Mouse (Mus musculus) liver, embryonic 15.5 days (tissue): ENCODE results near the gene 3110070M22Rik. TPM values are rescaled to one million over a fixed set of nuclear protein-coding genes. Genes with fewer than 3 reads are reported as not detected.
"Not testable (repeated sequence)": the region's sequence is repeated elsewhere in the genome, so short reads cannot be mapped to it uniquely, and the experiment has no call there.

ENCODE experiments used
- ATAC-seq: fragments of 200-750 bp; cut with Nextera tagmentation; 2 replicates; pipeline ENCODE4 v1.8.0; 2017; ENCODE audit warnings: moderate number of reproducible peaks, mild to moderate bottlenecking, moderate library complexity; ENCODE audit not compliant: insufficient read depth
- H3K27ac ChIP-seq: fragments of 300-500 bp; sonication (generic); replicated peaks from 2 replicates; pipeline ENCODE4 v1.5.1; 2015; ENCODE audit warnings: mild to moderate bottlenecking, inconsistent platforms
- H3K27me3 ChIP-seq: fragments of 300-500 bp; sonication (generic); 2 replicates; pipeline ENCODE4 v1.6.1; 2015; ENCODE audit warnings: mild to moderate bottlenecking, inconsistent platforms
- H3K36me3 ChIP-seq: fragments of 300-500 bp; sonication (generic); replicated peaks from 2 replicates; pipeline ENCODE4 v1.6.1; 2015; ENCODE audit warnings: moderate library complexity, mild to moderate bottlenecking, inconsistent platforms
- H3K4me1 ChIP-seq: fragments of 300-500 bp; sonication (generic); replicated peaks from 2 replicates; pipeline ENCODE4 v1.6.1; 2015; ENCODE audit warnings: inconsistent platforms
- H3K4me2 ChIP-seq: fragments of 300-500 bp; sonication (generic); 2 replicates; pipeline ENCODE4 v1.6.1; 2015; ENCODE audit warnings: moderate library complexity, mild to moderate bottlenecking, inconsistent platforms
- H3K4me3 ChIP-seq: fragments of 300-500 bp; sonication (generic); replicated peaks from 2 replicates; pipeline ENCODE4 v1.5.1; 2015; ENCODE audit warnings: mild to moderate bottlenecking, inconsistent platforms
- H3K9ac ChIP-seq: fragments of 300-500 bp; sonication (generic); 2 replicates; pipeline ENCODE4 v1.6.1; 2015; ENCODE audit warnings: moderate library complexity, mild to moderate bottlenecking, inconsistent platforms
- H3K9me3 ChIP-seq: fragments of 300-500 bp; sonication (generic); replicated peaks from 2 replicates; pipeline ENCODE4 v1.6.1; 2016; ENCODE audit warnings: inconsistent platforms
- WGBS: fragments of 180-500 bp; shearing (Covaris S2); methylation state at CpG from one replicate; pipeline ENCODE4 v1.1.7; 2015; ENCODE audit warnings: mixed read lengths; ENCODE audit not compliant: insufficient replicate concordance; 5-methylcytosine and 5-hydroxymethylcytosine counted together
- polyA plus RNA-seq: library from polyadenylated mRNA; unstranded; fragments of >200 nt; fragmentation: Nextera tagmentation; extraction: Ambion mirVana; gene quantifications from 2 replicates; pipeline ENCODE4 v1.2.1, GENCODE M21; 2015

Gene 3110070M22Rik
- polyA plus RNA-seq, result 0.13 TPM in 1 of 2 replicates, not detected in the other

DNA sequence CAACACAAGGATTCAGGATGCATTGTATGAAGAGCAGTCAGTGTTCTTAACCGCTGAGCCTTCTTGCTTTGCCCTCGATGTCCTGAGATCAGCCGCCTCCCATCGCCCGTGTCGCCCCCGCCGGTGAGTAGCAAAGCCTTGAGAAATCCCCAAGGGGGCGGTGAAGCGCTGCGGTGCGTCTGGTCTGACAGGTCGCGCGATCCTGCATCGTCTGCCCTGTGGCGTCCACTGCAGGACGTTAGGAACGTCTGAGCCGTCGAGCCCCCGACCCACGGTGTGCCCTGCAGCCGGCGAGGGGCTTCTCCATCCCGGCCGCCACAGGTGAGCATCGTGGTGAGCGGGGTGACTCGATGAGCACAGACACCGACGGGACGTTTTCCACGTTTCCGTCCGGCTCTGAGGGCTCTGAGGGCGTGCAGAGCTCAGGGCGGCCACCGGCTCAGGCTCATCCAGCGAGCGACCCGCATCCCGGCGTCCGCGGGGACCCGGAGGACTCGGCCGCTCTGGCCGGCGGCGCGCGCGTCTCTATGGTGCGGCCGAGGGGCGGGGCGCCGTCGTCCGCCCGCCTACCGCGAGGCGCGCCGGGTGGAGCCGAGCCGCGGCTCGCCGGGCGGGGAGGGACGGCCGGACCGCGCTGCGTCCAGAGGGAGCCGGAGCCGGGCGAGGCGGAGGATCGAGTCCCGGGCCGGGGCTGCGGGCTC, at the start of gene 3110070M22Rik, which contains the start of gene Tmem267:
Gene 3110070M22Rik, minus strand, starts transcription at position 504 of the 701 bp plus-strand sequence.
Gene Tmem267, plus strand, starts transcription at position 160 of the 701 bp plus-strand sequence.
- WGBS, result 69% methylated on average over 87 of the region's 87 CpGs
- no peak within 1 kb of the TSS for H3K27ac ChIP-seq
- no peak for ATAC-seq
- peaks cover 12% of the 10 kb centered on the region for H3K9me3 ChIP-seq
- H3K9ac ChIP-seq, result no peak within 1 kb of the TSS; the same call in 1 of the 2 replicates
- no peaks in the 10 kb centered on the region for H3K4me1 ChIP-seq
- H3K36me3 ChIP-seq, result peaks cover 28% of the 10 kb centered on the region
- no peaks in the 10 kb centered on the region for H3K27me3 ChIP-seq
- H3K4me3 ChIP-seq, result no peak within 1 kb of the TSS
- H3K4me2 ChIP-seq, result no peak within 1 kb of the TSS; the same call in 1 of the 2 replicates

DNA sequence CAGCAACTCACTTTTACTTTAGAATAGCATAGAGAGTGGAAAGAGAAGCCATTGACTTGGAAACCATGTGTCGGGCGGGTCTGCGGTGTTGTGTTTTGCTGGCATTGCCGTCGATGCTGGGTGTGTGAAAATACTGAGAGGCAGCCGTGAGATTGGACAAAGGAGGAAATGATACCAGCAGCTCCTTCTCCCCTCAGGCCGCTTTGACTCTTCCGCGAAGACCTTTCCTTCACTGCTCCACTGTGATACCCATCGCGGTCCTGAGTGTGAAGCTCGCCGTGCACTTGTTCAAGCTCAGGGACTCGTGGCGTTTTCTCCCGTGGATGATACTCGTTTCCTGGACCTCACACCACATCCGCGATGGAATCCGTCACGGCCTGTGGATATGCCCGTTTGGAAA, 6.8 kb upstream of the 3110070M22Rik start:
- H3K9ac ChIP-seq, H3K4me1 ChIP-seq, H3K27ac ChIP-seq, H3K36me3 ChIP-seq, H3K4me3 ChIP-seq, H3K4me2 ChIP-seq, H3K27me3 ChIP-seq: not testable (repeated sequence)
- peaks cover 15% of the 10 kb centered on the region for H3K9me3 ChIP-seq
- WGBS, result 84% methylated on average over 13 of the region's 22 CpGs
- 0 out of 2 replicates have a peak, but pooled peaks have one; percentile 13 for ATAC-seq

DNA sequence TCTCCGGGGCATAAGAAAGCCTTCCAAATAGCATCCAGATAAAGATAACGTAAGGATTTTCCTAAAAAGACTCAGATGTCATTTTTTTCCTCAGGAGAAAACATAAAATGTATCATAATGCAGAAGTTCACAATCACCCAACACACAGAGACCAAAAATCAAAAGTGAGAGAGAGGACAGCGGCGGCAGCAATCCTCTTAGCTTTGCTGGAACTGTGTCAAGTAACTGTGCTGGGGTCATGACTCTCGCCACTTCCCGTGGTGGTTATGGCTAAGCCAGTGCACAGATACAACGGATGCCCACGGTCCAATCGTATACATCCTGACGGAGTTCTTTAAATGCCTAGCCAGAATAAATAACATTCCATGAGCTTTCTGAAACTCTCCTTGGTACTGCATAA, 3.9 kb upstream of the 3110070M22Rik start:
- peaks cover 17% of the 10 kb centered on the region for H3K9me3 ChIP-seq
- 77% methylated on average over 10 of the region's 10 CpGs for WGBS
- H3K9ac ChIP-seq, H3K4me1 ChIP-seq, ATAC-seq, H3K27me3 ChIP-seq, H3K4me2 ChIP-seq, H3K4me3 ChIP-seq, H3K27ac ChIP-seq, H3K36me3 ChIP-seq: not testable (repeated sequence)

DNA sequence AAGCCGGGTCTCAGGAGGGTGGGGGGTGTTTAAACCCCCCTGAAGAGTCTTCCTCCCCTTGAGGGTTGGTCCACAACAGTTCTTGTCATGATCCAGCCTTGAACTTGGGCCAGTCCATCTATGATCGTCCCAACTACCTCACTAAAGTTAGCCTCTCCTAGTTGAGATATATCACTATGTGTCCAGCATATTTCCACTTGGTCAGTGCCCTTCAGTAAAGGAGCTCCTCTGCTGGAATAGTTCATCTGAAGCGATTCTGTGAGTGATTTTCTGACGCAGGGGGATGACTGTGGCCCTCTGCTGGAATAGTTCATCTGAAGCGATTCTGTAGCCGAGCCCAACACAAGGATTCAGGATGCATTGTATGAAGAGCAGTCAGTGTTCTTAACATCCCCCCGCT, 829 bp downstream of the 3110070M22Rik start:
- peaks cover 12% of the 10 kb centered on the region for H3K9me3 ChIP-seq
- no peak overlapping the region; the same call in 1 of the 2 replicates for H3K4me2 ChIP-seq
- WGBS, result 49% methylated on average over 7 of the region's 7 CpGs
- H3K9ac ChIP-seq, result no peak overlapping the region
- no peak overlapping the region for H3K27ac ChIP-seq
- ATAC-seq, result no peak
- H3K27me3 ChIP-seq, result no peaks in the 10 kb centered on the region
- H3K4me1 ChIP-seq, result no peaks in the 10 kb centered on the region
- no peak overlapping the region for H3K4me3 ChIP-seq
- peaks cover 30% of the 10 kb centered on the region for H3K36me3 ChIP-seq

DNA sequence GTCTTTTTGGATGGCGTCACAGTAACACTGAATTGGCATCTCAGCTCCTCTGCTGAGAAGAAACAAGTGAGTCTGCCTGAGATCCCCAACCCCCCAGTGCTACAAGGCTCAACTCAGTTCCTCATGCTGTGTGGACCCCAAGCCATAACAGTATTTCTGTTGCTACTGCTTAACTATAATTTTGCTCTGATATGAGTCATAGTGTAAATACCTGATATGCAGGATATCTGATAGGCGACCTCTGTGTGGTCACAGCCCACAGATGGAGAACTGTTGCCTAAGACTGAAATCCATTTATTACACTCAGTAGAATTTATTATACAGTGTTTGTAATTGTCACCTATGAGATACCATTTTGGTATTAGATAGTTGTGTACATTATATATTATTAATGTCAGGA, 10.4 kb downstream of the 3110070M22Rik start:
- no peak for ATAC-seq
- H3K4me2 ChIP-seq, result no peak overlapping the region
- H3K36me3 ChIP-seq, result peaks cover 68% of the 10 kb centered on the region
- WGBS, result 67% methylated on average over 2 of the region's 2 CpGs
- H3K27me3 ChIP-seq, result no peaks in the 10 kb centered on the region
- no peaks in the 10 kb centered on the region for H3K9me3 ChIP-seq
- H3K4me1 ChIP-seq, result no peaks in the 10 kb centered on the region
- no peak overlapping the region for H3K9ac ChIP-seq
- no peak overlapping the region for H3K27ac ChIP-seq
- H3K4me3 ChIP-seq, result no peak overlapping the region

DNA sequence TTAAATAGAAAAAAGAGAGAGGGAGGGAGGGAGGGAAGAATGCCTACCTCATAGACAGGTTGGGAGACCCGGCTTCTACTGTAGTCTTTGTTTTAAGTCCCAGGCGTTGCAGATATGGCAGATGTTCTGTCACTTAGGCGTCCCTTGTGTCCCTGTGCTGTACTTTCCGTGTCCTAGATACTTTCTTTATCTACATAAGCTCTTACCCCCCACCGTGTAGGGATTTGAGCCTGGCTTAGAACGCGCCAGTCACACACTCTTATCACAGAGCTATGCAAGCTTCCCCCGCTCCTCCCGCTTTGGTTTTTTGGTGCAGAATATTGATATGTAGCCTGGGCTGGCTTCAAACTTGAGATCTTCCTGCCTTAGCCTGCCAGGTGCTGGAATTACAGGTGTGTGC, 11.6 kb downstream of the 3110070M22Rik start:
- peaks cover 74% of the 10 kb centered on the region for H3K36me3 ChIP-seq
- no peak for ATAC-seq
- H3K4me2 ChIP-seq, result no peak overlapping the region
- WGBS, result 68% methylated on average over 9 of the region's 9 CpGs
- no peak overlapping the region for H3K9ac ChIP-seq
- H3K4me1 ChIP-seq, result no peaks in the 10 kb centered on the region
- H3K9me3 ChIP-seq, result no peaks in the 10 kb centered on the region
- H3K27me3 ChIP-seq, result no peaks in the 10 kb centered on the region
- H3K27ac ChIP-seq, result no peak overlapping the region
- no peak overlapping the region for H3K4me3 ChIP-seq

DNA sequence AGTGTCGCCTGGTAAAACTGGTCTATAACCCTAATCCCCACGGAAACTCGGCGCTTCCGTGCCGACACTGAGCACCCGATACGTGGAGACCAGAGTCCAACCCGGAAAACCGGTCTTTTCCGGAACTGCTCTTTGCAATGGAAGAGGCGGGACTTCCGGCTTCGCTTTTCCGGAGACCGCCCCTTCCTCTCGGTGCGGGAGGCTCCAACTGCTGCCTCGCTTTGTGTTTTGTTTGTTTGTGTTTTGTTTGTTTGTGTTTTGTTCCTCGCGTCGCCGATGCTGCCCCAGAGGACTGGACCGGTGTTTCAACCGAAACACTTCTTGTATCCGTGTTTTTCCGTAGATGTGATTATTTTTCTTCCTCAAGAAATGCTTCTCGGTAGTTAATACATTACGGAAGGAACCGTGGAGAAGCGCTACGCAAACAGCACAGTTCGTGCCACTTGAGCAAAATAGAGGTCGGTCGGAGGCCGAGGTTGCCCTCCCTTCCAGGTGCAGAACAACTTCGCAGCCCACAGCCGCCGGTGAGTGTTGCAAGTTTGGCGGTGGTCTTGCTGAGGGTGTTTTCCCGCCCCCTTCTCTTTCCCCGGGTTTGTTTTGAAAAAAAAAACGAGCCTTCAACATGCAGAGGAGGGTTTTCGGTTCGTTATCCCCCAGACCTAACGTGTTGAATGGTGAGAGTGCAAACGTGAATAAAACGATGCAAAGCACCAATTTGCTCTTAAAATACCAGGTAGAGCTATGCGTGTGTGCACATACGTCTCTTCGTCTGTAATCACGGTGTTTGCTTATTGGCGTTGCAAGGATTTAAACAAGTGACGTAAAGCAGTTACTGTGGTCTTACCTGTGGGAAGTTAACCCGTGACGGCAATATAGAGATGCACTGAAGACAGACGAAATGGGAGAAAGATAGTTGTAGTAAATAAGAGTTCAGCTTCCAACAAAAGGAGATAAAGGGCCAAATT, 25.3 kb downstream of the 3110070M22Rik start, which contains the start of gene 4833420G17Rik:
Gene 4833420G17Rik, plus strand, starts transcription at position 173 of the 965 bp plus-strand sequence.
- WGBS, result 6% methylated on average over 57 of the region's 57 CpGs
- peak within 1 kb of the TSS; percentile 81 for H3K4me3 ChIP-seq
- H3K27ac ChIP-seq, result peak within 1 kb of the TSS; percentile 86
- peak; percentile 99 for ATAC-seq
- H3K9me3 ChIP-seq, result no peaks in the 10 kb centered on the region
- peaks cover 19% of the 10 kb centered on the region for H3K4me1 ChIP-seq
- peak within 1 kb of the TSS; percentile 75 for H3K4me2 ChIP-seq
- H3K36me3 ChIP-seq, result peaks cover 26% of the 10 kb centered on the region
- H3K9ac ChIP-seq, result peak within 1 kb of the TSS; percentile 73
- H3K27me3 ChIP-seq, result no peaks in the 10 kb centered on the region

DNA sequence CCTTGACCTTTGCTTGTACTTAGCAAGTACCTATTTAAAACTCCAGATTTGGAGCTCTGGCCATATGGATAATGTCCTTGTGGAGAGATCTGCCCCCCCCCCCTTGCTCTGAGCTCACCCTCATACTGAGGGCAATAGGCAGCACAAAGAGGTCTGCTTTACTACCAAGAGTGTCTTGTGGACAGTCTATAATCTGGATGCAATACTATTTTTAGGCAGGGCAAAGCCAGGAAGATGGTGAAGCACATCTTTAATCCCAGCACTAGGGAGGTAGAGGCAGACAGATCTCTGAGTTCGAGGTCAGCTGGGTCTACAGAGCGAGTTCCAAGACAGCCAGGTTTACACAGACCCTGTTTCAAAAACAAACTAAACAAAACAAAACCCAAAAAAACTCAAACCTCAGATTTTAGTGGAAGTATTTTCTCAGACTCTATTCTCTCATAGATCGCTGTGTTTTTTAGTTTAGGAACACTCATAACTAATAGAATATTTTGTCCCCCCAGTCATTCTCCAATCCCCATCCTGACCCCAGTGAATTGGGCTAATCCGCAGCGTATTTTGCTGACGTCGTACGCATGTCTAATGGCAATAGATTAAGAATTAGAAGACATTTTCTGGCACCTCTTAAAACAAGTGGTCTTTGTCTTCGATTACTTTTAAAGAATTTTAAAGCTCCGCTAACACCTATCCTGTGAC, 26.1 kb downstream of the 3110070M22Rik start:
- no peaks in the 10 kb centered on the region for H3K27me3 ChIP-seq
- peak overlapping the region; percentile 81 for H3K4me3 ChIP-seq
- H3K36me3 ChIP-seq, result peaks cover 21% of the 10 kb centered on the region
- peak overlapping the region; percentile 86 for H3K27ac ChIP-seq
- H3K9me3 ChIP-seq, result no peaks in the 10 kb centered on the region
- peaks cover 19% of the 10 kb centered on the region for H3K4me1 ChIP-seq
- ATAC-seq, result peak; percentile 76
- peak overlapping the region; percentile 73 for H3K9ac ChIP-seq
- peak overlapping the region; percentile 75 for H3K4me2 ChIP-seq
- 6% methylated on average over 10 of the region's 10 CpGs for WGBS

DNA sequence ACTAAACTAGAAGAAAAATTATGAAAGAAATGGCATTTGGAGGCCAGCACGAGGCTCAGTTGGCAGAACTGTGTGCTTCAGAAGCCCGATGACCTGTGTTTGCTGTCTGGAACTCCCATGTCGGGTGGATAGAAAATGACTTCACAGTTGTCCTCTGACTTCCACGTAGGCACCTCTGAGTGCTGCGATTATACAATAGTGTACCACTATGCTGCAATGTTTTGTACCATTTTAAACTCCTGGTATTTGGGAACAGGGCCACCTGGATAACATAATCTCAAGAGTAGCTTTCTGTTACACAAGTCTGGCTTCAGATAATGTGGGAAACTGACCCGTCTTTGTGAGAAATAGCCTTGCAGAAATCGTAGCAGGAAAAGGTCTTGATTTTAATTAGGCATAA, 31.8 kb downstream of the 3110070M22Rik start:
- no peaks in the 10 kb centered on the region for H3K27me3 ChIP-seq
- peaks cover 31% of the 10 kb centered on the region for H3K36me3 ChIP-seq
- no peak for ATAC-seq
- H3K4me3 ChIP-seq, result no peak overlapping the region
- H3K27ac ChIP-seq, result no peak overlapping the region
- no peaks in the 10 kb centered on the region for H3K4me1 ChIP-seq
- no peak overlapping the region for H3K4me2 ChIP-seq
- H3K9me3 ChIP-seq, result no peaks in the 10 kb centered on the region
- no peak overlapping the region for H3K9ac ChIP-seq
- WGBS, result 80% methylated on average over 7 of the region's 7 CpGs

DNA sequence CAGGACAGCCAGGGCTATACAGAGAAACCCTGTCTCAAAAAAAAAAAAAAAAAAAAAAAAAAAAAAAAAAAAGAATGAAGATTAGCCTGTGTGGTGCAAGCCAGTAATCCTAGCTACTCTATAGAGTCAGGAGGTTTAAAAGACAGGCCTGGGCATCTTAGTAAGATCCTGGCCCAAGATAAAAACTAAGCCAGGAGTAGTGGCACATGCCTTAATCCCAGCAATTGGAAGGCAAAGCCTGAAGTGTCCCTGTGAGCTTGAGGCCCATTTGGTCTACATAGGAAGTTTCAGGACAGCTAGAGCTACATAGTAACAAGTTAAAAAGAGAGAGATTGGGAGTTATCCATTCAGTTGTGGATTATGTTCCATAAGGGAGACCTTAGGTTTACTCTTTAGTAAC, 33.1 kb downstream of the 3110070M22Rik start:
- Histone ChIP-seq H3K36me3 (peaks cover 43% of the 10 kb centered on the region), H3K4me2 (no peak overlapping the region), H3K4me1 (no peaks in the 10 kb centered on the region), H3K27me3 (no peaks in the 10 kb centered on the region), H3K9me3 (no peaks in the 10 kb centered on the region), H3K9ac (no peak overlapping the region), H3K27ac (no peak overlapping the region), H3K4me3 (no peak overlapping the region)
- ATAC-seq, result no peak
